Comparison of ENCODE assay signal across 8 mouse cellular contexts in genomic region chr9:118706176-118706975, GRCm38 (mm10).
DNase-seq lines count a peak whose midpoint lies in the region; ATAC-seq and TF ChIP-seq lines count a peak whose summit lies in the region.

No protein-coding gene starts in this region.

- TF ChIP-seq CTCF in midbrain, postnatal 0 days (IDR thresholded peaks at IDR 0.05): no peak
- TF ChIP-seq CTCF in stomach, postnatal 0 days (IDR thresholded peaks at IDR 0.05; ENCODE audit: low read depth): no peak
- TF ChIP-seq CTCF in liver, postnatal 0 days (IDR thresholded peaks at IDR 0.05; ENCODE audit: low read depth): no peak

- DNase-seq in midbrain, postnatal 0 days (ENCODE audit: low spot score): peak; percentile 16
- DNase-seq in midbrain, embryonic 10.5 days (ENCODE audit: low spot score): no peak
- DNase-seq in kidney, postnatal 36 days: peak; percentile 34 to 41
- no peak for DNase-seq in stomach, postnatal 0 days (ENCODE audit: low spot score)
- DNase-seq in urinary bladder, postnatal 10 days (ENCODE audit: low spot score): no peak
- DNase-seq in liver, postnatal 0 days: no peak

- peaks cover 12% of the 10 kb centered on the region for H3K4me1 ChIP-seq in forebrain, embryonic 15.5 days
- 0 out of 2 replicates have a peak, but pooled peaks cover 4% of the 10 kb centered on the region for H3K4me1 ChIP-seq in forebrain, embryonic 12.5 days
- no peaks in the 10 kb centered on the region for H3K4me1 ChIP-seq in midbrain, postnatal 0 days (ENCODE audit: insufficient read depth, low read length)
- peaks cover 2% of the 10 kb centered on the region; the same call in 1 of the 2 replicates for H3K4me1 ChIP-seq in midbrain, embryonic 10.5 days
- peaks cover 2% of the 10 kb centered on the region; the same call in 1 of the 2 replicates for H3K4me1 ChIP-seq in stomach, postnatal 0 days (replicated peaks; ENCODE audit: control insufficient read depth, insufficient read depth)
- H3K4me1 ChIP-seq in liver, postnatal 0 days (ENCODE audit: insufficient read depth): no peaks in the 10 kb centered on the region

- no peaks in the 10 kb centered on the region for H3K27me3 ChIP-seq in forebrain, embryonic 15.5 days
- no peaks in the 10 kb centered on the region for H3K27me3 ChIP-seq in forebrain, embryonic 12.5 days
- H3K27me3 ChIP-seq in midbrain, postnatal 0 days (ENCODE audit: insufficient read depth, low read length): no peaks in the 10 kb centered on the region
- H3K27me3 ChIP-seq in midbrain, embryonic 10.5 days (ENCODE audit: low read depth, poor library complexity, severe bottlenecking): no peaks in the 10 kb centered on the region
- no peaks in the 10 kb centered on the region for H3K27me3 ChIP-seq in stomach, postnatal 0 days (ENCODE audit: control insufficient read depth, insufficient read depth, low read length)
- H3K27me3 ChIP-seq in liver, postnatal 0 days (ENCODE audit: insufficient read depth, low read length): no peaks in the 10 kb centered on the region

- no peak overlapping the region for H3K4me2 ChIP-seq in forebrain, embryonic 15.5 days (replicated peaks)
- H3K4me2 ChIP-seq in forebrain, embryonic 12.5 days: no peak overlapping the region
- H3K4me2 ChIP-seq in midbrain, postnatal 0 days (ENCODE audit: low read depth, low read length, poor library complexity, severe bottlenecking): no peak overlapping the region
- H3K4me2 ChIP-seq in stomach, postnatal 0 days (replicated peaks; ENCODE audit: low read depth): no peak overlapping the region
- no peak overlapping the region for H3K4me2 ChIP-seq in liver, postnatal 0 days (ENCODE audit: low read depth, low read length)

- no peak for TF ChIP-seq EP300 in stomach, postnatal 0 days (optimal IDR thresholded peaks at IDR 0.05)
- no peak for TF ChIP-seq EP300 in liver, postnatal 0 days (IDR thresholded peaks at IDR 0.05; ENCODE audit: low read depth)

- no peaks in the 10 kb centered on the region for H3K9me3 ChIP-seq in forebrain, embryonic 15.5 days
- no peaks in the 10 kb centered on the region for H3K9me3 ChIP-seq in forebrain, embryonic 12.5 days
- H3K9me3 ChIP-seq in midbrain, postnatal 0 days (ENCODE audit: low read length): no peaks in the 10 kb centered on the region
- H3K9me3 ChIP-seq in midbrain, embryonic 10.5 days (replicated peaks): no peaks in the 10 kb centered on the region; the same call in 1 of the 2 replicates
- H3K9me3 ChIP-seq in stomach, postnatal 0 days (ENCODE audit: control insufficient read depth, low read length): no peaks in the 10 kb centered on the region
- no peaks in the 10 kb centered on the region for H3K9me3 ChIP-seq in liver, postnatal 0 days (ENCODE audit: low read length)

- H3K9ac ChIP-seq in forebrain, embryonic 15.5 days (replicated peaks): no peak overlapping the region
- no peak overlapping the region for H3K9ac ChIP-seq in forebrain, embryonic 12.5 days
- H3K9ac ChIP-seq in midbrain, postnatal 0 days (replicated peaks; ENCODE audit: low read length, poor library complexity, severe bottlenecking): no peak overlapping the region
- H3K9ac ChIP-seq in stomach, postnatal 0 days (ENCODE audit: low read length): no peak overlapping the region
- no peak overlapping the region for H3K9ac ChIP-seq in liver, postnatal 0 days (replicated peaks)

- WGBS in forebrain, embryonic 15.5 days: 34% methylated on average over 18 of the region's 18 CpGs
- 67% methylated on average over 18 of the region's 18 CpGs for WGBS in forebrain, embryonic 12.5 days
- 70% methylated on average over 18 of the region's 18 CpGs for WGBS in midbrain, postnatal 0 days
- 94% methylated on average over 18 of the region's 18 CpGs for WGBS in midbrain, embryonic 10.5 days
- 40% methylated on average over 18 of the region's 18 CpGs for WGBS in stomach, postnatal 0 days
- WGBS in liver, postnatal 0 days (ENCODE audit: insufficient replicate concordance): 53% methylated on average over 18 of the region's 18 CpGs

- H3K36me3 ChIP-seq in forebrain, embryonic 15.5 days: no peaks in the 10 kb centered on the region
- no peaks in the 10 kb centered on the region for H3K36me3 ChIP-seq in forebrain, embryonic 12.5 days (replicated peaks)
- no peaks in the 10 kb centered on the region for H3K36me3 ChIP-seq in midbrain, postnatal 0 days (ENCODE audit: insufficient read depth, low read length)
- H3K36me3 ChIP-seq in midbrain, embryonic 10.5 days: no peaks in the 10 kb centered on the region
- H3K36me3 ChIP-seq in stomach, postnatal 0 days (ENCODE audit: control insufficient read depth, insufficient read depth, low read length): no peaks in the 10 kb centered on the region
- H3K36me3 ChIP-seq in liver, postnatal 0 days (replicated peaks; ENCODE audit: insufficient read depth, low read length): no peaks in the 10 kb centered on the region

- no peak overlapping the region for H3K27ac ChIP-seq in forebrain, embryonic 15.5 days (replicated peaks)
- no peak overlapping the region for H3K27ac ChIP-seq in forebrain, embryonic 12.5 days
- H3K27ac ChIP-seq in midbrain, postnatal 0 days (ENCODE audit: low read depth, low read length): no peak overlapping the region
- no peak overlapping the region for H3K27ac ChIP-seq in midbrain, embryonic 10.5 days (replicated peaks)
- peak overlapping the region; percentile 30; the same call in 1 of the 2 replicates for H3K27ac ChIP-seq in stomach, postnatal 0 days (replicated peaks)
- H3K27ac ChIP-seq in liver, postnatal 0 days (ENCODE audit: low read depth): no peak overlapping the region

- H3K4me3 ChIP-seq in forebrain, embryonic 15.5 days: no peak overlapping the region
- H3K4me3 ChIP-seq in forebrain, embryonic 12.5 days (replicated peaks): no peak overlapping the region
- H3K4me3 ChIP-seq in midbrain, postnatal 0 days (ENCODE audit: low read depth, low read length): no peak overlapping the region
- no peak overlapping the region for H3K4me3 ChIP-seq in midbrain, embryonic 10.5 days
- no peak overlapping the region for H3K4me3 ChIP-seq in stomach, postnatal 0 days (ENCODE audit: low read depth, low read length)
- H3K4me3 ChIP-seq in liver, postnatal 0 days (ENCODE audit: low read depth, low read length): no peak overlapping the region

- peak; percentile 81 for ATAC-seq in forebrain, embryonic 15.5 days (replicated peaks)
- ATAC-seq in forebrain, embryonic 12.5 days (ENCODE audit: low FRiP score): no peak
- ATAC-seq in midbrain, postnatal 0 days (ENCODE audit: low FRiP score): no peak
- ATAC-seq in stomach, postnatal 0 days (ENCODE audit: low FRiP score, low TSS enrichment): no peak; the same call in 1 of the 2 replicates
- no peak for ATAC-seq in liver, postnatal 0 days

Comparison
In these comparisons a context has a peak if more than half of its experiments do, and no peak if none do; other contexts are left out.
1. DNase-seq: peak in midbrain, postnatal 0 days (single experiment) and kidney, postnatal 36 days (2 of 2); none in midbrain, embryonic 10.5 days (single experiment), stomach, postnatal 0 days (single experiment), urinary bladder, postnatal 10 days (single experiment) and liver, postnatal 0 days (single experiment).